Mouse (Mus musculus) hindbrain, embryonic 11.5 days (tissue): ENCODE measurements around the gene Tomm40. TPM values are rescaled to one million over a fixed set of nuclear protein-coding genes. Genes with fewer than 3 reads are reported as not detected.

Experiments used
- ATAC-seq: fragments of 200-750 bp; cut with Nextera tagmentation; 2 replicates; pipeline ENCODE4 v1.8.0; 2017; ENCODE audit warnings: mild to moderate bottlenecking, moderate TSS enrichment, moderate library complexity; ENCODE audit not compliant: low FRiP score
- DNase-seq: peaks from one replicate; pipeline ENCODE4 v3.0.0-alpha.2; 2015; ENCODE audit warnings: low spot score
- H3K27ac ChIP-seq: fragments of 300-500 bp; sonication (generic); 2 replicates; pipeline ENCODE4 v1.5.1; 2014; ENCODE audit warnings: mild to moderate bottlenecking, low read depth, low read length
- H3K27me3 ChIP-seq: fragments of 300-500 bp; sonication (generic); 2 replicates; pipeline ENCODE4 v1.6.1; 2014; ENCODE audit warnings: mild to moderate bottlenecking, low read length, moderate library complexity, mixed read lengths; ENCODE audit not compliant: control insufficient read depth, insufficient read depth
- H3K36me3 ChIP-seq: fragments of 300-500 bp; sonication (generic); 2 replicates; pipeline ENCODE4 v1.6.1; 2014; ENCODE audit warnings: mild to moderate bottlenecking, low read length, moderate library complexity, mixed read lengths; ENCODE audit not compliant: control insufficient read depth, insufficient read depth
- H3K4me1 ChIP-seq: fragments of 300-500 bp; sonication (generic); replicated peaks from 2 replicates; pipeline ENCODE4 v1.6.1; 2014; ENCODE audit warnings: low read length, mixed read lengths; ENCODE audit not compliant: control insufficient read depth, insufficient read depth
- H3K4me2 ChIP-seq: fragments of 300-500 bp; sonication (generic); replicated peaks from 2 replicates; pipeline ENCODE4 v1.6.1; 2014; ENCODE audit warnings: mild to moderate bottlenecking, low read depth, low read length
- H3K4me3 ChIP-seq: fragments of 300-500 bp; sonication (generic); 2 replicates; pipeline ENCODE4 v1.5.1; 2014; ENCODE audit warnings: low read depth, low read length
- H3K9ac ChIP-seq: fragments of 300-500 bp; sonication (generic); 2 replicates; pipeline ENCODE4 v1.6.1; 2014; ENCODE audit warnings: low read depth, low read length
- H3K9me3 ChIP-seq: fragments of 300-500 bp; sonication (generic); 2 replicates; pipeline ENCODE4 v1.6.1; 2016; ENCODE audit warnings: low read length; ENCODE audit not compliant: control insufficient read depth
- WGBS: fragments of 180-500 bp; shearing (Covaris S2); extraction: QIAGEN DNeasy Blood & Tissue Kit; methylation state at CpG from one replicate; pipeline ENCODE4 v1.1.7; 2014; 5-methylcytosine and 5-hydroxymethylcytosine counted together
- polyA plus RNA-seq: library from polyadenylated mRNA; unstranded; fragments of >200 nt; fragmentation: Nextera tagmentation; extraction: Ambion mirVana; gene quantifications from 2 replicates; pipeline ENCODE4 v1.2.1, GENCODE M21; 2014

Gene Tomm40
- polyA plus RNA-seq, 1 experiment from 2014 or later: 113 TPM

DNA sequence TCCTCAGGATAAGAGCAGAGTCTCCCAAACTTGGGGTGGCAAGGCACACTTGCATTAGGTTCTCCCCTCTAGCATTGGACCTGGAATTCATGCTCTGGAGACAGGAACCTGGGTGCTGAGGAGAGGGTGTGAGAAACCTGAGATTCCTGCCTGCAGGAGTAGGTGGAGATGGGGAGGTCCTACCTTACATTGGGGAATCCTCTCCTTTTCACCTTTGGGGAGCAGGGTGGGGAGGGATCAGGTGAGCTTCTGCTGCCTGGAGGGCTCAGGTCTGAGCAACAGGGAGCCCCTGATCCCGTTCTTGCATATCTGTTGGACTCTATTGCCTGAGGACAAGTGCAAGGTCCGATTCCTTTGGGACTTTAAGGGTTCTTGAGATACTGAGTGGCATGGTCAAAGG, 1.6 kb upstream of the Tomm40 start:
- H3K36me3 ChIP-seq: 0 out of 2 replicates have a peak, but pooled peaks cover under 1% of the 10 kb centered on the region
- peaks cover 5% of the 10 kb centered on the region for H3K4me1 ChIP-seq
- ATAC-seq: no peak
- peak overlapping the region; percentile 99 for H3K4me3 ChIP-seq
- peak overlapping the region; percentile 60; the same call in 1 of the 2 replicates for H3K4me2 ChIP-seq
- H3K27me3 ChIP-seq: no peaks in the 10 kb centered on the region
- DNase-seq: no peak
- WGBS: 73% methylated on average over 2 of the region's 2 CpGs
- H3K9me3 ChIP-seq: peaks cover 2% of the 10 kb centered on the region
- H3K27ac ChIP-seq: peak overlapping the region; percentile 87; the same call in 1 of the 2 replicates
- no peak overlapping the region; the same call in 1 of the 2 replicates for H3K9ac ChIP-seq

DNA sequence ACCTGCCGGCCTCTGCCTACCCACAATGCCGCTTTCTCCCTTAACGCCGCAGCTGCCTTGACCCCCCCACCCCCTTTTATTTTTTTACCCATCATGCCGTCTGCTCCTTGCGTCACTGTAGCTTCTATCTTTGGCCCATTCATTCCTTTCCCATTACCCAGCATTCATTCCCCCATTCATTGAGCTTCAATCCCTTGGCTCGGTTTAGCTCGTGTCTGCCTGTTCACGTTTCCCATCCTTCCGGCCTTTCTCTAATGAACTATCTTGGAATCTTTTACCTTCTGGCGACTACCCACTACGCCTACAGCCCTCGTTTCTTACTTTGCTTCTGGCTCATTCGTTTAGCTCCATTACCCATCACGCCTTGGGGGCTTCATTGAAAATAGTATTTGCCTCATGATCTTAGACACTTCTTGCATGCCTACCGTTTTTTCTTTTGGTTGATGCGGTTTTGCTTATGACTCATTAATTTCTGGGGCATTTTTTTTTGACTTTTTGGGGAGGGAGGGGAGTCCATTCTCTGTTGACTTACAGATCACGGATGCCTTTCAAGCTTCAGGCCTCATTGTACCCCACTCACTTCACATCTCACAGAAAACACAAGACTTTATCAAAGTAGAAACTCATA, 931 bp upstream of the Tomm40 start:
- no peaks in the 10 kb centered on the region for H3K27me3 ChIP-seq
- DNase-seq (no peak), ATAC-seq (no peak)
- WGBS: 7% methylated on average over 18 of the region's 18 CpGs
- peaks cover 5% of the 10 kb centered on the region for H3K4me1 ChIP-seq
- peak overlapping the region; percentile 87 for H3K27ac ChIP-seq
- peak overlapping the region; percentile 99 for H3K4me3 ChIP-seq
- H3K4me2 ChIP-seq: peak overlapping the region; percentile 60
- H3K36me3 ChIP-seq: 0 out of 2 replicates have a peak, but pooled peaks cover 4% of the 10 kb centered on the region
- H3K9me3 ChIP-seq: peaks cover 1% of the 10 kb centered on the region
- peak overlapping the region; percentile 53 for H3K9ac ChIP-seq

DNA sequence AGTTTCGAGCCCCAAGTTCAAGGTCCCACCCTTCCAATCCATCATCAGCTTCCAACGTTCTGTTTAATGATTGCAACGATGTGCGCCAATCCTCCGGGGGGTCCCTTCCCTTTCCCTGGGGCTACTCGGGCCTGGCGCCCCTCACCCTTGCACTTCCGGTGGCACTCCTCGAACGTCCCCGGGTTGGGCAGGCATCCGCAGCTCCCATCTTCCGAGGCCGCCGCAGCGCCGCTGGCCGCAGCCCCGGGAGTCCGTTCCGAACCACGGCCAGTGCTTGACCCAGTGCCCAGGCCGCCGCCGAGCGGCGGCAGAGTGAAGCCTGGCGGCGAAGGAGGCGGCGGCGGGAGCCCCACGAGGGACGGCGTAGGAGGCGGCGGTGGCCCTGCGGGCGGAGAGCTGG, 402 bp downstream of the Tomm40 start:
- Histone ChIP-seq H3K9ac (peak overlapping the region; percentile 92), H3K36me3 (0 out of 2 replicates have a peak, but pooled peaks cover 4% of the 10 kb centered on the region), H3K4me3 (peak overlapping the region; percentile 99), H3K27ac (peak overlapping the region; percentile 56; the same call in 1 of the 2 replicates), H3K4me1 (peaks cover 5% of the 10 kb centered on the region), H3K27me3 (no peaks in the 10 kb centered on the region), H3K4me2 (peak overlapping the region; percentile 91), H3K9me3 (no peaks in the 10 kb centered on the region)
- DNase-seq (no peak), ATAC-seq (no peak)
- WGBS: 1% methylated on average over 38 of the region's 39 CpGs

DNA sequence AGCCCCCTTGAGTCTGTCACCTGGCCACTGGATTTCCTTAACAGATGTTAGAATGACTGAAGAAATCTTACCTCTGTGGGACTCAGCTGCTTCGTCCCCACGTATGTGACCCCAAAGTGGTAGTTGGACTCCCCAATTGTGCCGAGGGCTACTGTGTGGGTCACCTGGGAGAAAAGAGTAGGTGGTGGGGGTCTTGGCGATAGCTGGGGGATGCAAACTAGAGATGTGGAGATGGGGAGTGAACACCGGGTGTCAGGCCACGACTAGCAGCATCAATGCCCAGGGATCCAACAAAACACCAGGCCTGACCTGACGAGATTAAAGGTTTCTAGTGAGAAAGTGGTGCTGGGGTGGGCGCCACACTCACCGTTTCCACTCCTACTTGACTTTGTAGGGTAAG, 1.6 kb downstream of the Tomm40 start:
- no peak overlapping the region for H3K4me3 ChIP-seq

DNA sequence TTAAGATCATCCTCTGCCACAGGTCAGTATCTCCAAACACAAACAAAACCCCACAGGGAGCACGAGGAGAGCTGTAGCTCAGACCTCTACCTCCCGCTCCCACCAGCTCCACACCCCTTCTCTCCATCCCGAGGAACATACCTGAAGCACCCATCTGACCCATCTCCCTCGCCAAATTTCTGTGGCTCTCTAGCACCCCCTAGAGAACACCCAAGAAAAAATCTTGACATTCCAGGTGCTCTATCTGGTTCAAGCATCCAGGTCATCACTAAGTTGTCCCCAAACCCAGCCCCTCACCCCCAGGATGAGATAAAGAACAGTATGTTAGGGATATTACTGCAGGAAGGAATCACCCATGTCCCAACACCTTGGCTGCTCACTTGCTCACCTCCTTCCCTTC, 2.0 kb downstream of the Tomm40 start:
- no peak overlapping the region for H3K4me3 ChIP-seq
- peaks cover 5% of the 10 kb centered on the region for H3K4me1 ChIP-seq
- H3K9me3 ChIP-seq: no peaks in the 10 kb centered on the region
- H3K9ac ChIP-seq: no peak overlapping the region
- WGBS: 59% methylated on average over 4 of the region's 4 CpGs
- H3K4me2 ChIP-seq: no peak overlapping the region
- H3K36me3 ChIP-seq: 0 out of 2 replicates have a peak, but pooled peaks cover 4% of the 10 kb centered on the region
- ATAC-seq: no peak
- DNase-seq: peak; percentile 27
- no peak overlapping the region for H3K27ac ChIP-seq
- H3K27me3 ChIP-seq: no peaks in the 10 kb centered on the region

More for the DNA sequence above, 1.6 kb downstream of the Tomm40 start:
- Histone ChIP-seq H3K27ac (no peak overlapping the region), H3K27me3 (no peaks in the 10 kb centered on the region), H3K9ac (no peak overlapping the region), H3K36me3 (0 out of 2 replicates have a peak, but pooled peaks cover 4% of the 10 kb centered on the region), H3K4me2 (no peak overlapping the region), H3K4me1 (peaks cover 5% of the 10 kb centered on the region), H3K9me3 (no peaks in the 10 kb centered on the region)
- ATAC-seq (no peak), DNase-seq (no peak)
- 85% methylated on average over 9 of the region's 9 CpGs for WGBS

DNA sequence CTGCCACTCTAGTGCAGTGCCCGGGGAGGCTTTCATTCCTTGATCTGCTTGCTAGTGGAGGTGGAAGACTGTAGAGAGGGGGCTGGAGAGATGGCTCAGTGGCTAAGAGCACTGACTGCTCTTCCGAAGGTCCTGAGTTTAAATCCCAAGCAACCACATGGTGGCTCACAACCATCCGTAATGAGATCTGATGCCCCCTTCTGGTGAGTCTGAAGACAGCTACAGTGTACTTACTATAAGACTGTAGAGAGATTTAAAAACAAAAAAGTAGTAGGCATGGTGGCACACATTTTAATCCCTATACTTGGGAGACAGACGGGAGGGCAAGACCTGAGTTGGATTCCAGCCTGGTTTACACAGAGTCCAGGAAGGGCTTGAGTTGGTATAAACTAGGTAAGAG, 2.8 kb downstream of the Tomm40 start:
- H3K27ac ChIP-seq: no peak overlapping the region
- H3K4me2 ChIP-seq: no peak overlapping the region
- 82% methylated on average over 4 of the region's 4 CpGs for WGBS
- DNase-seq (no peak), ATAC-seq (no peak)
- no peak overlapping the region for H3K4me3 ChIP-seq
- H3K4me1 ChIP-seq: peaks cover 5% of the 10 kb centered on the region
- no peak overlapping the region for H3K9ac ChIP-seq
- no peaks in the 10 kb centered on the region for H3K27me3 ChIP-seq
- H3K36me3 ChIP-seq: 0 out of 2 replicates have a peak, but pooled peaks cover 5% of the 10 kb centered on the region
- no peaks in the 10 kb centered on the region for H3K9me3 ChIP-seq

DNA sequence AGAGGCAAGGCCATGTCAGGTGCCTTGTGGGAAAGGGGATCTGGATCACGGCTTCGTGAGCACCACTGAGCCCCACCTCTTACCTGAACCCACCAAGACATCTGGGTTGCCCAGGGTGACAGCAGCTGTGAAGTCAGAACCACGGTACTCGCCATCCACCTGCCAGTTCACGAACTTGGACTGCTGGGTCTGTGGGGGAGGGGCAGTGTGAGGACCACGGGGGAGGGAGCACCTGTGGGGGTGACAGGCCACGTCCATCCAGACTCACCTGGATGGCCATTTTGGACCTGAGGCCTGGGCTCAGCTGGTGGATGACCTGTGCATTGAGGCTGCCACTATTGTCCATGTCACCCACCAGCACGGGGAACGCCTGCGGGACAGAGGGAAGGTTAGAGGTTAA, 4.6 kb downstream of the Tomm40 start:
- 0 out of 2 replicates have a peak, but pooled peaks cover 6% of the 10 kb centered on the region for H3K36me3 ChIP-seq
- WGBS: 89% methylated on average over 10 of the region's 10 CpGs
- no peaks in the 10 kb centered on the region for H3K27me3 ChIP-seq
- no peaks in the 10 kb centered on the region for H3K9me3 ChIP-seq
- no peak overlapping the region for H3K4me2 ChIP-seq
- no peak overlapping the region for H3K4me3 ChIP-seq
- H3K27ac ChIP-seq: no peak overlapping the region
- H3K9ac ChIP-seq: no peak overlapping the region
- peaks cover 5% of the 10 kb centered on the region for H3K4me1 ChIP-seq
- DNase-seq: no peak
- ATAC-seq: no peak

DNA sequence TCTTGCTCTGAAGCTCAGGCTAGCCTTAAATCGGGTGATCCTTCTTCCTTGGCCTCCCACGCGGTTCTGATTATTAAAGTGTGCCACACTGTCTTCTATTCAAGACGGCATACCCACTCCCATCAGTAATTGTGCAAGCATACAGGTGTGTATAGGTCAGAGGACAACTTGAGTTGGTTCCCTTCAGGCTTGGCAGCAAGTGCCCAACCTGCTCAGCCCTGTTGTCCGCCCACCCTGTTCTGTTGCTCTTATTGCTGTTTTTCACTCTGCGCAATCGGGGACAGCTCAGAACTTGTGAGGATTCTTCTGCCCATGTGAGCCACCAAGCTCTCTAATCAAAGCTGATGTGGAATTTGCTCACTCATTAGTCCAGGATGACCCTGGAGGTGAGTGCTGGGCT, 10.0 kb downstream of the Tomm40 start:
- H3K36me3 ChIP-seq: 0 out of 2 replicates have a peak, but pooled peaks cover 5% of the 10 kb centered on the region

DNA sequence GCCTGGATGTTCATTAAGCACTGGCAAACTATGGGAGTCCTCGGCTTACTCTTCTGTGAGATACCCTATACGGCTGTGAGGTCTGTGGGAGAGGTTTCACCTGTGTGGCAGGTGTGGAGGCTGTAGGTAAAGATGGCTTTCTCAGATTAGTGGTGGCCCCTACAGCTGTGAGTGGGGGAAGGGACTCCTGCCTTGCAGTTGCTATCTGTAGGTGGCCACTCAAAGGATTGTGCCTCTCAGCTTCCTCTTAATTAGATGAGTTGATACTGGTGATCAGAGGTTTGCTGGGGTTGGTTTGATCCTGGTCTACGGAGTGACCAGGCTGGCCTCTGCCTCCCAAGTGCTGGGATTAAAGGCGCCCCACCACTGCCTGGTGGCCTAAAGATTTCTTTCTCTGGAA, 10.8 kb downstream of the Tomm40 start:
- 0 out of 2 replicates have a peak, but pooled peaks cover 5% of the 10 kb centered on the region for H3K36me3 ChIP-seq
- DNase-seq: no peak

More for the DNA sequence above, 10.0 kb downstream of the Tomm40 start:
- Histone ChIP-seq H3K27me3 (no peaks in the 10 kb centered on the region), H3K9me3 (no peaks in the 10 kb centered on the region), H3K27ac (no peak overlapping the region), H3K9ac (no peak overlapping the region), H3K4me2 (no peak overlapping the region), H3K4me3 (no peak overlapping the region), H3K4me1 (no peaks in the 10 kb centered on the region)
- ATAC-seq (no peak), DNase-seq (no peak)
- WGBS: 97% methylated on average over 7 of the region's 7 CpGs

More for the DNA sequence above, 10.8 kb downstream of the Tomm40 start:
- Histone ChIP-seq H3K9me3 (no peaks in the 10 kb centered on the region), H3K9ac (no peak overlapping the region), H3K4me3 (no peak overlapping the region), H3K4me2 (no peak overlapping the region), H3K4me1 (no peaks in the 10 kb centered on the region), H3K27me3 (no peaks in the 10 kb centered on the region), H3K27ac (no peak overlapping the region)
- 90% methylated on average over 4 of the region's 4 CpGs for WGBS
- ATAC-seq: no peak
